Mouse (Mus musculus): ENCODE measurements around the gene Mbnl2. TPM values are rescaled to one million over a fixed set of nuclear protein-coding genes. Genes with fewer than 3 reads are reported as not detected.

Gene Mbnl2
- polyA plus RNA-seq (2012; rRNA removed), result 58.9 and 64.4 TPM in 2 replicates

- peaks cover 20% of the 10 kb centered on the region for H3K4me1 ChIP-seq (replicated peaks; ENCODE audit: control insufficient read depth, insufficient read depth, low read length)
- peak within 1 kb of the TSS; percentile 70 for H3K27ac ChIP-seq (ENCODE audit: control insufficient read depth, insufficient read depth, low read length)
- WGBS, result 1% methylated on average over 35 of the region's 35 CpGs
- H3K27me3 ChIP-seq (ENCODE audit: control insufficient read depth, insufficient read depth, low read length), result no peaks in the 10 kb centered on the region
- no peaks in the 10 kb centered on the region for H3K36me3 ChIP-seq (ENCODE audit: control insufficient read depth, insufficient read depth, low read length)
- peak; percentile 95 for DNase-seq
- H3K4me3 ChIP-seq (ENCODE audit: control insufficient read depth, insufficient read depth, low read length), result peak within 1 kb of the TSS; percentile 72
- TF ChIP-seq CTCF (IDR thresholded peaks at IDR 0.05; ENCODE audit: borderline replicate concordance, control insufficient read depth, extremely low read depth, insufficient read depth, low read length, poor library complexity) (no peak), POLR2A (IDR thresholded peaks at IDR 0.05; ENCODE audit: control insufficient read depth, extremely low read depth, insufficient read depth, low read length, poor library complexity) (peak; percentile 74)
These were observed at the start of gene Mbnl2 for GRCm38 (mm10) chr14:120275246-120276238. TSS of gene Mbnl2 (plus strand) at chr14:120275669.

GRCm38 (mm10) chr14:120232076-120232496, 43.4 kb upstream of the Mbnl2 start:
- WGBS, result 42% methylated on average over 7 of the region's 7 CpGs
- TF ChIP-seq POLR2A (IDR thresholded peaks at IDR 0.05; ENCODE audit: control insufficient read depth, extremely low read depth, insufficient read depth, low read length, poor library complexity) (no peak), CTCF (IDR thresholded peaks at IDR 0.05; ENCODE audit: borderline replicate concordance, control insufficient read depth, extremely low read depth, insufficient read depth, low read length, poor library complexity) (no peak)
- no peaks in the 10 kb centered on the region for H3K4me1 ChIP-seq (replicated peaks; ENCODE audit: control insufficient read depth, insufficient read depth, low read length)
- H3K36me3 ChIP-seq (ENCODE audit: control insufficient read depth, insufficient read depth, low read length), result no peaks in the 10 kb centered on the region
- H3K27me3 ChIP-seq (ENCODE audit: control insufficient read depth, insufficient read depth, low read length), result no peaks in the 10 kb centered on the region
- DNase-seq, result no peak
- no peak overlapping the region for H3K4me3 ChIP-seq (ENCODE audit: control insufficient read depth, insufficient read depth, low read length)
- no peak overlapping the region for H3K27ac ChIP-seq (ENCODE audit: control insufficient read depth, insufficient read depth, low read length)

- H3K27me3 ChIP-seq (ENCODE audit: control insufficient read depth, insufficient read depth, low read length), result no peaks in the 10 kb centered on the region
- no peak for TF ChIP-seq POLR2A (IDR thresholded peaks at IDR 0.05; ENCODE audit: control insufficient read depth, extremely low read depth, insufficient read depth, low read length, poor library complexity)
- TF ChIP-seq CTCF (IDR thresholded peaks at IDR 0.05; ENCODE audit: borderline replicate concordance, control insufficient read depth, extremely low read depth, insufficient read depth, low read length, poor library complexity), result no peak
- 93% methylated on average over 7 of the region's 7 CpGs for WGBS
- H3K4me3 ChIP-seq (ENCODE audit: control insufficient read depth, insufficient read depth, low read length), result no peak overlapping the region
- no peaks in the 10 kb centered on the region for H3K36me3 ChIP-seq (ENCODE audit: control insufficient read depth, insufficient read depth, low read length)
- DNase-seq, result no peak
- H3K4me1 ChIP-seq (replicated peaks; ENCODE audit: control insufficient read depth, insufficient read depth, low read length), result no peaks in the 10 kb centered on the region
- no peak overlapping the region for H3K27ac ChIP-seq (ENCODE audit: control insufficient read depth, insufficient read depth, low read length)
These were observed 39.9 kb upstream of the Mbnl2 start for GRCm38 (mm10) chr14:120235610-120236009.

GRCm38 (mm10) chr14:120238501-120238900, 37.0 kb upstream of the Mbnl2 start:
- no peak for TF ChIP-seq POLR2A (IDR thresholded peaks at IDR 0.05; ENCODE audit: control insufficient read depth, extremely low read depth, insufficient read depth, low read length, poor library complexity)
- TF ChIP-seq CTCF (IDR thresholded peaks at IDR 0.05; ENCODE audit: borderline replicate concordance, control insufficient read depth, extremely low read depth, insufficient read depth, low read length, poor library complexity), result no peak

GRCm38 (mm10) chr14:120240209-120240608, 35.3 kb upstream of the Mbnl2 start:
- no peak for DNase-seq
- TF ChIP-seq POLR2A (IDR thresholded peaks at IDR 0.05; ENCODE audit: control insufficient read depth, extremely low read depth, insufficient read depth, low read length, poor library complexity) (no peak), CTCF (IDR thresholded peaks at IDR 0.05; ENCODE audit: borderline replicate concordance, control insufficient read depth, extremely low read depth, insufficient read depth, low read length, poor library complexity) (no peak)
- WGBS, result 27% methylated on average over 4 of the region's 4 CpGs

More at GRCm38 (mm10) chr14:120238501-120238900, 37.0 kb upstream of the Mbnl2 start:
- no peak overlapping the region for H3K4me3 ChIP-seq (ENCODE audit: control insufficient read depth, insufficient read depth, low read length)
- H3K36me3 ChIP-seq (ENCODE audit: control insufficient read depth, insufficient read depth, low read length), result no peaks in the 10 kb centered on the region
- H3K4me1 ChIP-seq (replicated peaks; ENCODE audit: control insufficient read depth, insufficient read depth, low read length), result no peaks in the 10 kb centered on the region
- H3K27ac ChIP-seq (ENCODE audit: control insufficient read depth, insufficient read depth, low read length), result no peak overlapping the region
- no peaks in the 10 kb centered on the region for H3K27me3 ChIP-seq (ENCODE audit: control insufficient read depth, insufficient read depth, low read length)
- no peak for DNase-seq

GRCm38 (mm10) chr14:120242711-120243110, 32.8 kb upstream of the Mbnl2 start:
- H3K4me1 ChIP-seq (replicated peaks; ENCODE audit: control insufficient read depth, insufficient read depth, low read length), result no peaks in the 10 kb centered on the region
- no peaks in the 10 kb centered on the region for H3K36me3 ChIP-seq (ENCODE audit: control insufficient read depth, insufficient read depth, low read length)
- TF ChIP-seq CTCF (IDR thresholded peaks at IDR 0.05; ENCODE audit: borderline replicate concordance, control insufficient read depth, extremely low read depth, insufficient read depth, low read length, poor library complexity), result no peak
- TF ChIP-seq POLR2A (IDR thresholded peaks at IDR 0.05; ENCODE audit: control insufficient read depth, extremely low read depth, insufficient read depth, low read length, poor library complexity), result no peak
- H3K27ac ChIP-seq (ENCODE audit: control insufficient read depth, insufficient read depth, low read length), result no peak overlapping the region
- WGBS, result 94% methylated on average over 5 of the region's 5 CpGs
- H3K4me3 ChIP-seq (ENCODE audit: control insufficient read depth, insufficient read depth, low read length), result no peak overlapping the region
- DNase-seq, result no peak
- H3K27me3 ChIP-seq (ENCODE audit: control insufficient read depth, insufficient read depth, low read length), result no peaks in the 10 kb centered on the region

More at GRCm38 (mm10) chr14:120240209-120240608, 35.3 kb upstream of the Mbnl2 start:
- Histone ChIP-seq H3K27ac (ENCODE audit: control insufficient read depth, insufficient read depth, low read length) (no peak overlapping the region), H3K4me1 (replicated peaks; ENCODE audit: control insufficient read depth, insufficient read depth, low read length) (no peaks in the 10 kb centered on the region), H3K27me3 (ENCODE audit: control insufficient read depth, insufficient read depth, low read length) (no peaks in the 10 kb centered on the region), H3K36me3 (ENCODE audit: control insufficient read depth, insufficient read depth, low read length) (no peaks in the 10 kb centered on the region), H3K4me3 (ENCODE audit: control insufficient read depth, insufficient read depth, low read length) (no peak overlapping the region)

Measured in thymus, adult 2 months (tissue).